Mouse (Mus musculus) kidney, embryonic 14.5 days (tissue): ENCODE measurements around the gene Gstp3. TPM values are rescaled to one million over a fixed set of nuclear protein-coding genes. Genes with fewer than 3 reads are reported as not detected.
A peak's percentile ranks its signal among the peaks of the same experiment; 100 is the strongest.
"Not testable (repeated sequence)": the region's sequence is repeated elsewhere in the genome, so short reads cannot be mapped to it uniquely, and the experiment has no call there.

Experiments
- ATAC-seq: fragments of 200-750 bp; cut with Nextera tagmentation; 2 replicates; pipeline ENCODE4 v1.8.0; 2017; ENCODE audit warnings: moderate number of reproducible peaks, mild to moderate bottlenecking, moderate TSS enrichment, moderate library complexity; ENCODE audit not compliant: low FRiP score, low TSS enrichment
- H3K27ac ChIP-seq: fragments of 300-500 bp; sonication (generic); 2 replicates; pipeline ENCODE4 v1.5.1; 2014; ENCODE audit warnings: low read depth, mild to moderate bottlenecking, low read length, moderate library complexity, mixed read lengths
- H3K27me3 ChIP-seq: fragments of 300-500 bp; sonication (generic); 2 replicates; pipeline ENCODE4 v1.6.1; 2014; ENCODE audit warnings: mild to moderate bottlenecking, low read length; ENCODE audit not compliant: control insufficient read depth, insufficient read depth
- H3K36me3 ChIP-seq: fragments of 300-500 bp; sonication (generic); 2 replicates; pipeline ENCODE4 v1.6.1; 2014; ENCODE audit warnings: low read length, mixed read lengths; ENCODE audit not compliant: control insufficient read depth, insufficient read depth
- H3K4me1 ChIP-seq: fragments of 300-500 bp; sonication (generic); 2 replicates; pipeline ENCODE4 v1.6.1; 2014; ENCODE audit warnings: low read length, mixed read lengths; ENCODE audit not compliant: control insufficient read depth, insufficient read depth
- H3K4me2 ChIP-seq: fragments of 300-500 bp; sonication (generic); replicated peaks from 2 replicates; pipeline ENCODE4 v1.6.1; 2014; ENCODE audit warnings: low read depth, mild to moderate bottlenecking, low read length
- H3K4me3 ChIP-seq: fragments of 300-500 bp; sonication (generic); 2 replicates; pipeline ENCODE4 v1.5.1; 2014; ENCODE audit warnings: mild to moderate bottlenecking, low read length
- H3K9ac ChIP-seq: fragments of 300-500 bp; sonication (generic); 2 replicates; pipeline ENCODE4 v1.6.1; 2014; ENCODE audit warnings: low read depth, mild to moderate bottlenecking, low read length, moderate library complexity
- H3K9me3 ChIP-seq: fragments of 300-500 bp; sonication (generic); 2 replicates; pipeline ENCODE4 v1.6.1; 2016; ENCODE audit warnings: low read length; ENCODE audit not compliant: control insufficient read depth
- WGBS: fragments of 180-500 bp; shearing (Covaris S2); extraction: QIAGEN DNeasy Blood & Tissue Kit; methylation state at CpG from one replicate; pipeline ENCODE4 v1.1.7; 2014; 5-methylcytosine and 5-hydroxymethylcytosine counted together
- polyA plus RNA-seq: library from polyadenylated mRNA; unstranded; fragments of >200 nt; fragmentation: Nextera tagmentation; extraction: Ambion mirVana; gene quantifications from 2 replicates; pipeline ENCODE4 v1.2.1, GENCODE M21; 2014

Gene Gstp3
- polyA plus RNA-seq, 1 experiment from 2014 or later: 0.34 TPM

DNA sequence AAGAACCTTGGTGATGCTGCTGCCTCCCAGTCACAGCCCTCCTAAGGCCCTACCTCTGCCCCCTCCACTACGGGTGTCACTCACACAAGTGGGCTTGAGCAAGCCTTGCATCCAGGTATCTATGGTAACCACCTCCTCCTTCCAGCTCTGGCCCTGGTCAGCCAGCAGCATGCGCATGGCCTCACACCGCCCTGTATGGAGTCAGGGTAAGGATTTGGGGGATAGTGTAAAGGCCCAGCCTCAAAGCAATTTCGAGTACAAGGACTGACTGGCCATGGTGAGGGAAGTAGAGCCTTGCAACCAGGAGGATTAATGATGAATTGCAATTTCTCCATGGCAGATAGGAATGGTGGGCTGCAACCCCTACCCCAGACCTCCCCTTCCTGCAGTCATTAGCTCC is 17.9 kb downstream of the Gstp3 start:
- H3K9ac ChIP-seq, ATAC-seq, H3K9me3 ChIP-seq, H3K4me3 ChIP-seq, H3K4me1 ChIP-seq, H3K27ac ChIP-seq, H3K36me3 ChIP-seq, H3K27me3 ChIP-seq, H3K4me2 ChIP-seq: not testable (repeated sequence)
- 85% methylated on average over 3 of the region's 4 CpGs for whole genome bisulfite sequencing

DNA sequence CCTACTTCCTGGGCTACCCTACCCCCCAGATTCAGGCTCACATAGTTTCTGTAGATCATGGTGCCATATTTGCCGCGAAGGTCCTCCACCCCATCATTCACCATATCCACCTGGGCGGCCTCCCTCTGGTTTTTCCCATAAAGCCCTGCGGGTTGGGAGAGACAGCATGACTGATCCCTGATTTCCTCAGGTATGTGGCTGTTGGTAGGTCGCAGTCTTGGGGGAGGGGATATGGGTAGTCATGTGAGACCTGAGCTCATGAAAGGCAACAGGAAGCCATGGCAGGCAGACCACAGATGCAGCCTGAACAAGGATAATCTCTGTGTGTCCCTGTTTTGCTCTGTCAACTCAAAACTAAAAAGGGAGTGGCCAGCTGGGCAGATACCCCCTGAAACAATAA is 18.4 kb downstream of the Gstp3 start:
- ATAC-seq, H3K4me3 ChIP-seq, H3K27ac ChIP-seq, H3K36me3 ChIP-seq, H3K27me3 ChIP-seq, H3K9me3 ChIP-seq, H3K4me2 ChIP-seq, H3K9ac ChIP-seq: not testable (repeated sequence)
- WGBS: 80% methylated on average over 5 of the region's 5 CpGs
- peaks cover 14% of the 10 kb centered on the region for H3K4me1 ChIP-seq

DNA sequence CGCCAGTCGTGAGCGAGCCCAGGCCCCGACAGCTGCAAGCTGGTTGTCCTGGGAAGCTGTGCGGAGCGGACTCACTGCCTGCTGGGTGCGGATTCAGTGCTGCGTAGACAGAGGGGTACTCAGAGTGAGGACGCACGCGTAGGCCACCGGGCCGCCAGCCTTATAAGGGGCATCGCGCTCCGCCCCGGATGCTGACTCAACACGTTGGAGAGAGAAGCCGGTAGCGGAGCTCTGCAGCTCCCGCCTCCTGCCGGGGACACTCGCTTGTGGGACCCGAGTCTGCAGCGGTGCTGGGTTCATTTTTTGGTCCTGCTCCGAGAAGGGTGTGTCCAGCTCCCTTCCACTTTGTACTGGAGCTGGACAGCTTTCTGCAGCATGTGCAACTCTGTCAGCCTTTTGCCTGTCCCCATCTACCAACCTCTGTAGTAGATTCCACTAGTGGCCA is 21.6 kb downstream of the Gstp3 start, which contains the start of gene Gstp1:
Gstp1 (minus strand) TSS at position 198 of the 445 bp plus-strand sequence.
- Histone ChIP-seq H3K4me3 (peak within 1 kb of the TSS; percentile 56), H3K27me3 (no peaks in the 10 kb centered on the region), H3K4me2 (peak within 1 kb of the TSS; percentile 70), H3K4me1 (peaks cover 14% of the 10 kb centered on the region), H3K9me3 (no peaks in the 10 kb centered on the region), H3K36me3 (no peaks in the 10 kb centered on the region; the same call in 1 of the 2 replicates), H3K27ac (peak within 1 kb of the TSS; percentile 73; the same call in 1 of the 2 replicates), H3K9ac (peak within 1 kb of the TSS; percentile 74)
- peak; percentile 89 for ATAC-seq
- WGBS: 0% methylated on average over 26 of the region's 26 CpGs

DNA sequence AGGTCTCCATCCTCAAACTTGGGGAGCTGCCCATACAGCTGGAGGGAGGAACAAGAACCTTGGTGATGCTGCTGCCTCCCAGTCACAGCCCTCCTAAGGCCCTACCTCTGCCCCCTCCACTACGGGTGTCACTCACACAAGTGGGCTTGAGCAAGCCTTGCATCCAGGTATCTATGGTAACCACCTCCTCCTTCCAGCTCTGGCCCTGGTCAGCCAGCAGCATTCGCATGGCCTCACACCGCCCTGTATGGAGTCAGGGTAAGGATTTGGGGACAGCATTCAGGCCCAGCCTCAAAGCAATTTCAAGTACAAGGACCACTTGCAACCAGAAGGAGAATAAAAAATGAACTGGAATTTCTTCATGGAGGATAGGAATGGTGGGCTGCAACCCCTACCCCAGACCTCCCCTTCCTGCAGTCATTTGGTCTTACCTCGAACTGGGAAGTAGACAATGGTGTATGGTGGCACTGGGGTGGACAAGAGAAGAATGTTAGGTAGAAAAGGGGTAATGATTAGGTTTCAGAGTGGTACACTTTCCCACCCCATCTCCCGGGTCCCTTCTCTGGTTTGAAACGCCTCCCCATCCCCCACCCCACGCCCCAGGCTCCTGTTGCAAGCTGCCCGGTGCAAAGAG is 22.1 kb downstream of the Gstp3 start:
- 20% methylated on average over 7 of the region's 8 CpGs for WGBS
- H3K27ac ChIP-seq: peak overlapping the region; percentile 73; the same call in 1 of the 2 replicates
- H3K9ac ChIP-seq: peak overlapping the region; percentile 74
- ATAC-seq: peak; percentile 7; the same call in 1 of the 2 replicates
- not testable (repeated sequence) for H3K27me3 ChIP-seq, H3K9me3 ChIP-seq, H3K36me3 ChIP-seq
- H3K4me1 ChIP-seq: peaks cover 14% of the 10 kb centered on the region
- H3K4me2 ChIP-seq: peak overlapping the region; percentile 70
- peak overlapping the region; percentile 56 for H3K4me3 ChIP-seq

DNA sequence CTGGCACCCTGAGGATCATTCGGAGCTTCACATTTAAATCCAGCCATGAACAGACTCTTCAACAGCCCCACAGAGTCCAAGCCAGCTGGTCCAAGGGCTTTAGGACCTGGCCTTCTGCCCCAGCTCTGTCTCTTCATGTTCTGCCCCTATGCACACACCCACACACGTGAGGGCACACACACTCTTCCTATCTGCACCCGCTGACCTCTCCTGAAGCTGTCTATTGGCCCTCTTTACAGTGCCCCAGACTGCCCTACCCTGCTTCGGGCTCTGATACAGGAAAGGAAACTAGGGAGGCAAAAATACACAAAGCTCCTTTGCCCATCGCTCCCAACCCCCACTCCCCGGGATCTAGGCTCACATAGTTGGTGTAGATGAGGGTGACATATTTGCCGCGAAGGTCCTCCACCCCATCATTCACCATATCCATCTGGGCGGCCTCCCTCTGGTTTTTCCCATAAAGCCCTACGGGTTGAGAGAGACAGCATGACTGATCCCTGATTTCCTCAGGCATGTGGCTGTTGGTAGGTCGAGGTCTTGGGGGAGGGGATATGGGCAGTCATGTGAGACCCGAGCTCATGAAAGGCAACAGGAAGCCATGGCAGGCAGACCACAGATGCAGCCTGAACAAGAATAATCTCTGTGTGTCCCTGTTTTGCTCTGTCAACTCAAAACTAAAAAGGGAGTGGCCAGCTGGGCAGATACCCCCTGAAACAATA is 22.9 kb downstream of the Gstp3 start:
- Histone ChIP-seq H3K4me3 (peak overlapping the region; percentile 7; the same call in 1 of the 2 replicates), H3K9ac (no peak overlapping the region), H3K36me3 (no peaks in the 10 kb centered on the region; the same call in 1 of the 2 replicates), H3K27me3 (no peaks in the 10 kb centered on the region), H3K9me3 (no peaks in the 10 kb centered on the region), H3K4me1 (peaks cover 14% of the 10 kb centered on the region), H3K4me2 (peak overlapping the region; percentile 33), H3K27ac (no peak overlapping the region)
- no peak for ATAC-seq
- 62% methylated on average over 12 of the region's 12 CpGs for WGBS

DNA sequence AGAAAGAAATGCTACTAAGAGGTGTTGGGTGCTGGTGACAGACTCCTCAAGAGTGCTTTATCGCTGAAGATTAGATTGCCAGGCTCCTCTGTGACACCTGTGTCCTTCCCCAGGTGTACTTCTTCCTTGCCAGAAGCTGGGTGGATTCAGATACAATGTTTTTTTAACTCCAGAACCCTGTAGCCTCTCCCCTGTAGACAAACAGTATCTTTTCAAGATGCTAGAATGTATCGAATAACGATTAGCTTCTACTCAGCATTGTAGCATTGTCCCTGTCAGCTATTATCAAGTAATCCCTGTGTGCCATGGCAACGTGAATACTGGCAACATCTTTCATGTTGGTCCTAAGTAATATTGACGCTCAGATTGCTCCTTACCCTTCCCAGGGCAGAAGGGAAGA is 25.6 kb downstream of the Gstp3 start:
- Histone ChIP-seq H3K4me3 (no peak overlapping the region), H3K4me2 (no peak overlapping the region), H3K9me3 (no peaks in the 10 kb centered on the region), H3K27ac (no peak overlapping the region), H3K27me3 (no peaks in the 10 kb centered on the region), H3K36me3 (no peaks in the 10 kb centered on the region; the same call in 1 of the 2 replicates), H3K9ac (no peak overlapping the region), H3K4me1 (peaks cover 14% of the 10 kb centered on the region)
- ATAC-seq: no peak
- WGBS: 74% methylated on average over 5 of the region's 5 CpGs

DNA sequence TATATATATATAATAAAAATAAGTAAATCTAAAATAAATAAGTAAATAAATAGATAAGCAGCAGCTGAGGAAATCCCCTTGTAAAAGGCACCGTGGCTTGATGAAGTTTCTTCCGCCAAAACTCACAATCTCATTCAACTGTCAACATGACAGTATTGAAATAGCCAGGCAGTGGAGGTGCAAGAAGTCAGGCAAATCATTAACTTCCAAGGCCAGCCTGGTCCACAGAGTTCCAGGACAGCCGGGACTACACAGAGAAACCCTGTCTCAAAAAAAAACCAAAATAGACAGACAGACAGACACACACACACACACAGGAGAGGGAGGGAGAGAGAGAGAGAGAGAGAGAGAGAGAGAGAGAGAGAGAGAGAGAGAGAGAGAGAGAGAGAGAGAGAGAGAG is 26.1 kb downstream of the Gstp3 start:
- H3K4me1 ChIP-seq: peaks cover 13% of the 10 kb centered on the region
- no peak overlapping the region for H3K9ac ChIP-seq
- 65% methylated on average over 3 of the region's 3 CpGs for WGBS
- H3K27ac ChIP-seq: no peak overlapping the region
- H3K27me3 ChIP-seq: no peaks in the 10 kb centered on the region
- H3K4me3 ChIP-seq: no peak overlapping the region
- H3K4me2 ChIP-seq: no peak overlapping the region
- no peak for ATAC-seq
- no peaks in the 10 kb centered on the region; the same call in 1 of the 2 replicates for H3K36me3 ChIP-seq
- no peaks in the 10 kb centered on the region for H3K9me3 ChIP-seq

DNA sequence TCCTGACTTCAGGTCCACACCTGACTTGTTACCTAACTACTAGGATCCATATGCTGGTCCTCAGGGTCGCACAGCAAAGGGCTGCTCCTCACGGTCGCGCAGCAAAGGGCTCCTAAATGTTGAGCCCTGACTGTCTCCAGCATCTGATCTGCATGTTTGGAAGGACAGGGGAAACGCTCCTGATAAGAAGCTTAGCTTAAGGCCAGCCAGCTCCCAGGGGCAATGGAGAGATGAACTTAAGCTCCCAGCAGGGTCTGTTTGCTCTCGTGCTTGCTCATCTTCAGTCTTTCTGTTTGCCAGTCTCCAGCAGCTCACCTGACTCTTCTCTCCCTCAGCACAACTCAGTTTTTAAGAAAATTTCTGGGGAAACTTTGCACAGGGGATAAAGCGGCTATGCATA is 26.7 kb downstream of the Gstp3 start:
- Histone ChIP-seq H3K4me2 (no peak overlapping the region), H3K4me1 (peaks cover 9% of the 10 kb centered on the region), H3K4me3 (no peak overlapping the region), H3K9me3 (no peaks in the 10 kb centered on the region), H3K36me3 (no peaks in the 10 kb centered on the region; the same call in 1 of the 2 replicates), H3K27me3 (no peaks in the 10 kb centered on the region), H3K9ac (no peak overlapping the region), H3K27ac (no peak overlapping the region)
- WGBS: 75% methylated on average over 7 of the region's 7 CpGs
- ATAC-seq: no peak

DNA sequence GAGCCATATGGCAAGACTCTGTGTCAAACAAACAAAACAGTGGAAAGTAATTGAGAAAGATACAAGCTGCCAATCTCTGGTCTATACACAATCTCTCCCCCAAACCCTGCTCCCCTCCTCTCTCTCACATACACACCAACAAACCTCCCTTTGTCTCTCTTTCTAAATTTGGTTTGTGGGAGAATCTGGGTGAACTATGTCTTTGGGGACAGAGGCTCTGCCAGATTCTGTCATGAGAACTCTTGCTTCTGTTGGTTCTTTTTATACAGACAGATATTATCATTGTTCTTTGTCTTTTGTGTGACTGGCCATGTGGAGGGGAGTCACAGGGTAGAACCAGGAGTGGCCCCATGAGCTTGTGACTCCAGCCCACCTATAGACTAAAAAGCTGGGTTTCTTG is 31.8 kb downstream of the Gstp3 start:
- H3K36me3 ChIP-seq: no peaks in the 10 kb centered on the region
- H3K4me2 ChIP-seq: no peak overlapping the region
- no peaks in the 10 kb centered on the region for H3K27me3 ChIP-seq
- no peak overlapping the region for H3K9ac ChIP-seq
- no peak for ATAC-seq
- no peak overlapping the region for H3K4me3 ChIP-seq
- no peak overlapping the region for H3K27ac ChIP-seq
- no peaks in the 10 kb centered on the region for H3K9me3 ChIP-seq
- H3K4me1 ChIP-seq: no peaks in the 10 kb centered on the region
